Mouse (Mus musculus) WW6 (cell line): ENCODE data around the gene Rabl6.
"Not testable (repeated sequence)": the region's sequence is repeated elsewhere in the genome, so short reads cannot be mapped to it uniquely, and the experiment has no call there.

Experiments used
- DNase-seq: peaks from one replicate; pipeline ENCODE4 v3.0.0-alpha.2; 2013; ENCODE audit warnings: low read depth, low spot score

The Rabl6 gene

GRCm38 (mm10) chr2:25576028-25576850 lies 32.1 kb downstream of the Rabl6 start:
- DNase-seq = no peak

DNA sequence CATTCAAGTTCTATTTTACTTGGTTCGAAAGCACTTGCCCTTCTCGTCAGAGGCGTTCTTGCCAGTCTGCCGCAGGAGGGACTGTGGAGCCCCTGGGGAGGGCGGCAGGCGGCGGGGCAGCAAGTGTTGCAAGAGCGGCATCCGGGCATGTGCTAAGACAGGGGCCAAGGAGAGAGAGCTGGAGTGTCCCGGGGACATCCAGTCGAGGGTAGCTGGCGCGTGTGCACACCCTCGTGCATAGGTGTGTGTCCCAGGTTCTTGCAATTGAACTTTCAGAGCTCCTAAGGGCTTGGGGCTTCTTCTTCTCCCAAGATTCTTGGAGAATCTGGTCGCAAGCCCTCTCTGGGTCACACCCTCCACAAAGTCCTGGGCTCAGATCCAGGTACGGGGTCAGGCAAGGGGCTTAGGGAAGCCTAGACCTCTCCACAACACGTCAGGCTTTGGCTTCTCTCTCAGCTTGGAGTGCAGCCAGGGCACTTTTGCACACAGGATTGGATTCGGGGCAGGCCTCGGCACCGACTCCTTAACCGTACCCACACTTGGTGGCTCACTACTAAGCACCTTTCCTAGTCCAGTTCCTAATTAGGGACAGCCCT lies 32.8 kb downstream of the Rabl6 start:
- DNase-seq = no peak

DNA sequence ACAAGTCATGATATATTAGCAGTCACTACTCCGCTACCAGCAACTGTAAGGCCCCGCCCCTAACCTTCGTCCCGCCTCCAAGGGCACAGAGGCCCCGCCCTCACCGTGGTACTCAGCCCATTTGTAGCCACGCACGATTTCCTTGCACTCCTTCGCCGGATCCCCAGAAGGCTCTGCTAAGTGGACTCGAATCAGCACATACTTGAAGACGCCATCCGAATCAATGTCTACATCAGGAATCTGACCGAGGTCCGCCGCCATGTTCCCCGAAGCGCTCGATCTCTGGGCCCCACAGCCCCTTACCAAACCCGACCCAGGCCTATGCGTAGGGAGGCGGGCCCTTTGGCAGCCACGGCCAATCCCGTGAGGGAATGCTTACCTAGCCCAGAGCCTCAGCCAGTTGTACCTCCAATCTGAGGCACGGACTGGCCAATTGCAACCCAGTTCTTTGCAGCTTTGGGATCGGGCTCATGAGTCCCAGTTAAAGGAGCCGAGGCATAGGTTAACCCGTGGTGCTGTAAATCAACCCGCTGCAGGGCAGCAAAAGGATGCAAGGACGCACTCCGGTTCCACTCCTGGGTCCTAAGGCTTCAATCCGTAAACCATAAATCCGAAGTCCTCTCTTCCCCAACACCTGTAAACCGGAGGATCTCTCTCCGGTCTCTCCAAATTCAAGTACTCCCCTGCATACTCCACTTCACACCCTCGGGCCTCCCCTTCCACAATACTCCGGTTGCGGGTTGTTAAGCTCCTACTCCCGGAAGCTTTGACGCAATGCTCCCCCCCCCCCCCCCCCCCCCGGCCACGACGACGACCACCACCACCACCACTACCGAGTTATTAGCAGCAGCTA lies 33.5 kb downstream of the Rabl6 start, which contains the start of the genes Mamdc4 and Phpt1:
Mamdc4 (minus strand) TSS at position 267 of the 853 bp plus-strand sequence.
Phpt1 (minus strand) TSS at position 646 of the 853 bp plus-strand sequence.
- DNase-seq = peak; percentile 95

GRCm38 (mm10) chr2:25574136-25574535 lies 34.2 kb downstream of the Rabl6 start:
- DNase-seq = no peak

- DNase-seq = no peak
Observed at GRCm38 (mm10) chr2:25573068-25573467, 35.3 kb downstream of the Rabl6 start.

- DNase-seq = no peak
Observed at GRCm38 (mm10) chr2:25571221-25571620, 37.1 kb downstream of the Rabl6 start.

DNA sequence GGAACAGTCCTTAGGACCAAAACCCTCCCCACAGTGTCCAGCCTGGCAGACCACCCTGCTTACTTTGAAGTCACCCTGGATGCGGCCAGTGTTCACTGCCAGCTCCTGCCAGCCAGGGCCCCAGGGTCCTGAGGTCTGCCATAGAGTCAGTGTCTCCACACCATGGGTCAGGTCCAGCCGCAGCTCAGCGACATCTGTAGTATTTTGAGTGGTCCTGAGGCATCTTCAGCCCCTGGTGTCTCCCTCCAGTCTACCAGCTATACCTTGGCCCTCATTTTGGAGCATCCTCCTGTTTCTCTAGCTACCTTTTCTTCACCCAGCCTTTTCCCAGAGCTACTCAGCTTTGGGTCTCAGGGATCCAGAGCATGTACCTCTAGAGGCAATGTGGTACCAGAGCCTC lies 39.0 kb downstream of the Rabl6 start:
- DNase-seq = no peak

DNA sequence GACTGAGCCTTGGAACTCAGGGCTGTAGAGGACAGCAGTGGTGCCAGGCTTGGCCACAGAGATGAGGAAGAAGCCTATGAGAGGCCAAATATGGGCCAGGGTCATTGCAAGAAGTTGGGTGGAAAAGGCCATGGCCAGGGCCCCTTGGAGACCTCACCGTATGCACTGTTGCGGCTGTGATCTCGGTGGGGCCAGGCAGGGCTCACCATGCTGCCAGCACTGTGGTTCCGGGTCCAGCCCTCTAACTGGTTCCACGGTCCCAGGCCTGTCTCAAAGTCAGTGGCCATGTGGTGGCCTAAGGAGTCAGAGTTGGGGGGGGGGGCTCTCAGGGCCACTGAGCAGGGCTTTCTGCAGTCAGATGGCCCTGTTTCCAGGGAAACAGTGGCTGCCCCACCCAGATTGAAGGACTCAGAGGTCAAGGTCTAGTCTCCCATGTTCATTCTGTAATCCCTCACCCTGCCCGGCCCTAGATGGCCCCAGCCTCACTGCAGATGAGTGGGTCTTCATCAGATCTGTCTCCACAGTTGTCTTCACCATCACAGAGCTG lies 39.8 kb downstream of the Rabl6 start:
- DNase-seq = no peak

DNA sequence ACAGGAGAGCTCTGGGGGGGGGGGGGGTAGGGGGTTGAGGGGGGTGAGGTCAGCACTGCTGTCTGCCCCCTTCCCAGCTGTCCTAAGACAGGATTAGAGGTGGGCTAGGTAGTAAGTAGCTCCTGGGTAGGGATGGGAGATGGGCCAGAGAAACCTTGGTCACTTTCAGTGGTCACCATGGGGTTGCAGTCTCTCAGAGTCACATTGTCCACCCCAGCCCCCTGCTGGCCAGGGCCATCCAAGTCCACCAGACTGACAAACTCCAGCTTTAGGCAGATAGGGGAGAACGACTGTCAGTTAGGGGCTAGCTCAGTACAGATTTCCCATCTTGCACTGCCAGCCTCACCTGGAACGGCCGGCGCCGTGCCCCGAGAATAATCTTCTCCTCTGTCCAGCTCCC lies 41.8 kb downstream of the Rabl6 start:
- no peak for DNase-seq

DNA sequence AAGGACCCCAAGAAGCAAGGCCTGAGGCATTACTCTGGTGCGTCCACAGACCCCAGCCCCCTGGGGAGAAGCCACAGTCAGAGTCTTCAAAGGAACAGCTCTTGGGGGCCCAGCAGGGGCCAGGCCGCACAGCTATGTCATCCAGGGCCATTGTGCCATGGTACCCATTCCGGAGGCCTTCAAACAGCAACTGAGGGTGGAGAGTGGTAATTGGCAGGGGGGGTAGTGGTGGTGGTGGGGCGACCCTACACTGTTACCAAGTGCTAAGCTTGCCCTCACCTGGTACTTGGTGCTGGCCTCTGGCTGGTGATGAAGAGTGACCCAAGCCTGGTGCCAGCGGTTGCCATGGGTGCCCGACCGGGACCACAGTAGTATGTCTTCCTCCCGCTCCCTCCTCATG lies 42.6 kb downstream of the Rabl6 start:
- DNase-seq = no peak

DNA sequence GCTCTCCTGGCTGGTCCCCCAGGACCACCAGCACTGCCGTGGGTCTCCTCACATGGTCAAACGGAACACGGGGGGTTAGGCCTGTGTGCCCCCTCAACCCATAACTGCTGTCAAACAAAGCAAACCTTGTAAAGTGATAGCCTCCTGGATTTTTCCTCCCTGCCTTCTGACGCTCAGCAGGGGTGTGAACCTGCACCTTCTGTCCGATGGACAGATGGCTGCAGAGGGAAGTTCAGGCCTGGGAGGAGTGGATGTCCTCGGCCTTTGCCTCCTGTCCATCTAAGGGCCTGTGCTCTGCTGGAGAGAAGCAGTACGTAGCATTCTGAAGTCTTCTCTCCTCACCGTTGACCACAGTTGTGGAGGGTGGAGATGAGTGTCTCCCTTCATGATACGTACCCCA lies 46.4 kb downstream of the Rabl6 start:
- DNase-seq = no peak

DNA sequence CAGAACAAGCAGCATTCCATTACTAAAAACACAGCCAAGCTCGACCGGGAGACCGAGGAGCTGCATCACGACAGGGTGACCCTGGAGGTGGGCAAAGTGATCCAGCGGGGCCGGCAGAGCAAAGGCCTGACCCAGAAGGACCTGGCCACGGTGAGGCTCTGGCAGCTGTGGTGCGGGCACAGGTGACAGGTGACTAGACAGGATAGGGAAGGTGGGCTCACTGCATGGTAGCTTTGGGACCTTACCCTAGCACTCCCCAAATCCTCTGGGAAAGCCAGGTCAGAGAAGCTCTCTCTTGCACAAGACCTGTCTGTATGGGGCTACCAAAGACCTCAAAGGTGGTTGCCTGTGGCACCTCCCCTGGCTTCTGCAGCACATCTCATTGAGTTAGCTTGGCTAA lies 47.8 kb downstream of the Rabl6 start:
- DNase-seq = no peak

DNA sequence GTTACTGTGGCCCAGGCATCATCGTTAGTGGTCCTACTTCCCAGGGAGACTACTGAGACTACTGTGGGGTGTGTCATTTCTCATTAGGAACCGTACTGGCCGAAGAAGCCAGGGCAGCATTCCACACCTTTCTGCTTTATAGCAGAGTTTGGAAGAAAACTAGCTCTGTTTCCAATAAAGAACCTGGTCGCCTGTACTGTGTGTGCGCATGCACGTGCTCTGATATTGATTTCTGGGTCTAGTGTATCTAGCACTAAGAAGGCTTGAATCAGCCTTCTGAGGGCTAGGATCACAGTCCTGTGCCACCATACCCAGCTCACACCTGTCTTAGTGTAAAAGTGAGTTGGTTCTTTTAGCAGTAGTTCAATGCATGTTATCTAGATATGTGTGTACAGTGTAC lies 49.5 kb downstream of the Rabl6 start:
- no peak for DNase-seq

- no peak for DNase-seq
Observed at GRCm38 (mm10) chr2:25557964-25558360, 50.4 kb downstream of the Rabl6 start.

DNA sequence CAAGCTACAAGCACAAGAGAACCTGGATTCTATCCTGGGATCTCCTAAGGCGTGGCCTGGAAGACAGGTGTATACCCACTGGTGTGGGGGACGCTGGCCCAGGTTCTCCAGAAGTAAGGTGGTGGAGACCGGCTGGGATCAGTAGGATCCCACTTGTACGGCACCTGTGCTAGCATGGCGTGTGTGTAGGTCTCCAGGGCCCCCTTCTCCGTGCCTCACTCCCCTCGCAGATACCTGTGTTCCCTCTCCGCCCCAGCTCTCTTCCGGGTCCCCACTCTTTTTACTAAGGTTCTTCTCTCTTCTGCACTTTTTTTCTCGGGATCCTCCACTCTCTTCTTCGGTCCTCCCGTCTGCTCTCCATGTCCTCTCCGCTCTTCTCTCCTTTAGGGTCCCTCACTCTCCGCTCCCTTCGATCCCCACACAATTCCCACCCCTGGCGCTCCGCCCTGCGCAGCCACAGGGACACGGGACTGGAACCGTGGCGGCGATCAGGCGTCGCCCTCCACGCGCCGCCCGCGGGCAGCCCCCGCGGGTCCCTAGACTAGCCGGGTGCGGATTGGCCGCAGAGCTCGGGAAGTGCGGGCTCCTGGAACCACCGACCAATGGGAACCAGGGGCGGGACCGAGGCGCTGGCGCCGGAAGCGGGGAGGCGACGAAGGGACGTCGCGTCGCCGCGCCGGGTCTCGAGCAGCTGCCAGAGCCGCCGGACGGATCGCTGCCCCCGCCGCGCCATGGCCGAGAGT lies 50.9 kb downstream of the Rabl6 start, which contains the start of gene Edf1:
Edf1 (plus strand) TSS at position 627 of the 743 bp plus-strand sequence.
- DNase-seq = no peak

DNA sequence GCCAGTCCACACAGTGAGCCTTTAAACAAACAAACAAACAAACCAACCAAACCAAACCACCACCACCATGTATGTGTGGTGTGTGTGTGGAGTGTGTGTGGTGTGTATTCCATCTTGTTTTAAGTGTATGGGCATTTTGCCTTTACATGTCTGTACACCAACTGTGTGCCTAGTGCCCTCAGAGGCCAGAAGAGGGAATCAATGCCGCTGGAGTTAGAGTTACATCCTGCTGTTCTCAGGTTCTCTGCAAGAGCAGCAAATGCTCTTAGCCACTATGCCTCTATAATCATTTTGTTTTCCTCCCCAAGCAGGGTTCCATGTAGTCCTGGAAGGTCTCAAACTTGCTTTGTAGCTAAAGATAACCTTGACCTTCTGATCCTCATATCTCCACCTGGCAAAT lies 52.0 kb downstream of the Rabl6 start:
- DNase-seq = no peak

DNA sequence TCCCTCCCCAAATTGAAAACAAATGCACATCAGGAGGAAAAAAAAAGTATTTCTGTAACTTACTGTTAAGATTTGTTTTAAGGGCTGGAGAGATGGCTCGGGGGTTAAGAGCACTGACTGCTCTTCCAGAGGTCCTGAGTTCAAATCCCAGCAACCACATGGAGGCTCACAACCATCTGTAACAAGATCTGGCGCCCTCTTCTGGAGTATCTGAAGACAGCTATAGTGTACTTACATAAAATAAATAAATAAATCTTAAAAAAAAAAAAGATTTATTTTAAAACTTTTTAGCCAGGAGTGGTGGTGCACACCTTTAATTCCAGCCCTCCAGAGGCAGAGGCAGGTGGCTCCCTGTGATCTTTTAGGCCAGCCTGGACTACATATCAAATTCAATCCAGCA lies 52.8 kb downstream of the Rabl6 start:
- not testable (repeated sequence) for DNase-seq

DNA sequence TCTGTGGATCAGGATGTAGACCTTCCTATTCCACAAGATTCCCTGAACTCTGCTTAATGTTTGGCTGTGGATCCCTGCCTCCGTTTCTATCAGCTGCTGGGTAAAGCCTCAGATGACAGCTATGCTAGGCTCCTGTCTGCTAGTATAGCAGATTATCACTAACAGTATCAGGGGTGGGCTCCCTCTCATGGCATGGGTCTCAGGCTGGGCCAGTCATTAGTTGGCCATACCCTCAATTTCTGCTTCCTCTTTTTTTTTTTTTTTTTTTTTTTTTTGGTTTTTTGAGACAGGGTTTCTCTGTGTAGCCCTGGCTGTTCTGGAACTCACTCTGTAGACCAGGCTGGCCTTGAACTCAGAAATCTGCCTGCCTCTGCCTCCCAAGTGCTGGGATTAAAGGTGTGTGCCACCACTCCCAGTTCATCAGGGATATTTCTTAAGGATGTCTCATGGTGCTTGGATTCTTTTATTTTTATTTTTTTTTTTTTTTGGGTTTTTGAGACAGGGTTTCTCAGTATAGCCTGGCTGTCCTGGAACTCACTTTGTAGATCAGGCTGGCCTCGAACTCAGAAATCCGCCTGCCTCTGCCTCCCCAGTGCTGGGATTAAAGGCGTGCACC lies 55.0 kb downstream of the Rabl6 start:
- not testable (repeated sequence) for DNase-seq

- DNase-seq = no peak
Observed at GRCm38 (mm10) chr2:25551186-25551585, 57.1 kb downstream of the Rabl6 start.
